Mouse (Mus musculus) forebrain, embryonic 10.5 days (tissue): ENCODE results near the gene S100a14. TPM values are rescaled to one million over a fixed set of nuclear protein-coding genes. Genes with fewer than 3 reads are reported as not detected.

Source experiments
- DNase-seq: peaks from one replicate; pipeline ENCODE4 v3.0.0-alpha.2; 2017; ENCODE audit warnings: low spot score; ENCODE audit errors: extremely low spot score
- H3K27ac ChIP-seq: fragments of 300-500 bp; sonication (generic); 2 replicates; pipeline ENCODE4 v1.5.1; 2016; ENCODE audit warnings: mild to moderate bottlenecking
- H3K27me3 ChIP-seq: fragments of 300-500 bp; sonication (generic); 2 replicates; pipeline ENCODE4 v1.6.1; 2016; ENCODE audit warnings: mild to moderate bottlenecking; ENCODE audit not compliant: poor library complexity, severe bottlenecking
- H3K36me3 ChIP-seq: fragments of 300-500 bp; sonication (generic); replicated peaks from 2 replicates; pipeline ENCODE4 v1.6.1; 2016; ENCODE audit warnings: mild to moderate bottlenecking, moderate library complexity
- H3K4me1 ChIP-seq: fragments of 300-500 bp; sonication (generic); 2 replicates; pipeline ENCODE4 v1.6.1; 2016
- H3K4me3 ChIP-seq: fragments of 300-500 bp; sonication (generic); 2 replicates; pipeline ENCODE4 v1.5.1; 2016; ENCODE audit warnings: mild to moderate bottlenecking, moderate library complexity
- H3K9me3 ChIP-seq: fragments of 300-500 bp; sonication (generic); 2 replicates; pipeline ENCODE4 v1.6.1; 2016; ENCODE audit warnings: mild to moderate bottlenecking, moderate library complexity
- WGBS: fragments of 180-500 bp; shearing (Covaris S2); methylation state at CpG from one replicate; pipeline ENCODE4 v1.1.7; 2016; 5-methylcytosine and 5-hydroxymethylcytosine counted together
- polyA plus RNA-seq: library from polyadenylated mRNA; unstranded; fragments of >200 nt; fragmentation: Nextera tagmentation; extraction: Ambion mirVana; gene quantifications from 2 replicates; pipeline ENCODE4 v1.2.1, GENCODE M21; 2016

The S100a14 gene
- polyA plus RNA-seq, 1 experiment from 2014 or later = not detected

GRCm38 (mm10) chr3:90576351-90577001, 49.8 kb downstream of the S100a14 start:
- H3K27ac ChIP-seq = no peak overlapping the region
- H3K27me3 ChIP-seq = no peaks in the 10 kb centered on the region
- H3K36me3 ChIP-seq = no peaks in the 10 kb centered on the region
- H3K4me1 ChIP-seq = no peaks in the 10 kb centered on the region
- H3K9me3 ChIP-seq = no peaks in the 10 kb centered on the region
- 84% methylated on average over 10 of the region's 10 CpGs for WGBS
- DNase-seq = no peak
- no peak overlapping the region for H3K4me3 ChIP-seq

Other genes starting within 250 kb of the S100a14 start
- gene Gatad2b, start 233.7 kb upstream of the S100a14 start, polyA plus RNA-seq = 12.4 and 14.4 TPM in 2 replicates
- 18.8 and 20.9 TPM in 2 replicates for gene Slc27a3, start 136.9 kb upstream of the S100a14 start, polyA plus RNA-seq
- gene Ints3, start 93.2 kb upstream of the S100a14 start, polyA plus RNA-seq = 40.9 and 41.9 TPM in 2 replicates
- gene Npr1, start 61.0 kb upstream of the S100a14 start, polyA plus RNA-seq = 2.0 and 2.3 TPM in 2 replicates
- 344 and 355 TPM in 2 replicates for gene Ilf2, start 50.7 kb upstream of the S100a14 start, polyA plus RNA-seq
- gene Snapin, start 35.8 kb upstream of the S100a14 start, polyA plus RNA-seq = 58.9 and 59.6 TPM in 2 replicates
- gene Chtop, start 17.4 kb upstream of the S100a14 start, polyA plus RNA-seq = 176 and 192 TPM in 2 replicates
- gene S100a1, start 12.5 kb upstream of the S100a14 start, polyA plus RNA-seq = 4.4 and 7.9 TPM in 2 replicates
- gene S100a13, start 12.4 kb upstream of the S100a14 start, polyA plus RNA-seq = 7.8 and 8.2 TPM in 2 replicates
- gene S100a16, start 10.4 kb downstream of the S100a14 start, polyA plus RNA-seq = 25.8 and 26.5 TPM in 2 replicates
- not detected in 2 replicates for gene S100a3, start 33.7 kb downstream of the S100a14 start, polyA plus RNA-seq
- not detected in 2 replicates for gene S100a2, start 63.4 kb downstream of the S100a14 start, polyA plus RNA-seq
- not detected in 2 replicates for gene Gm42674, start 75.0 kb downstream of the S100a14 start, polyA plus RNA-seq
- 0.47 TPM in 1 of 2 replicates, not detected in the other for gene S100a4, start 76.9 kb downstream of the S100a14 start, polyA plus RNA-seq
- not detected in 2 replicates for gene S100a5, start 81.7 kb downstream of the S100a14 start, polyA plus RNA-seq
- gene S100a6, start 86.0 kb downstream of the S100a14 start, polyA plus RNA-seq = 22.4 and 23.2 TPM in 2 replicates
- not detected in 2 replicates for gene S100a7a, start 127.2 kb downstream of the S100a14 start, polyA plus RNA-seq
- gene S100a8, start 142.1 kb downstream of the S100a14 start, polyA plus RNA-seq = 0.33 TPM in 1 of 2 replicates, not detected in the other
- not detected in 2 replicates for gene S100a9, start 168.9 kb downstream of the S100a14 start, polyA plus RNA-seq
- gene Pglyrp4, start 200.1 kb downstream of the S100a14 start, polyA plus RNA-seq = not detected in 2 replicates